Mouse (Mus musculus): Measurements from ENCODE around the gene Mfsd6. TPM values are rescaled to one million over a fixed set of nuclear protein-coding genes. Genes with fewer than 3 reads are reported as not detected.

Mfsd6 gene
- polyA plus RNA-seq (2012; ENCODE audit: low replicate concordance), result 4.6 and 11.9 TPM in 2 replicates

DNA sequence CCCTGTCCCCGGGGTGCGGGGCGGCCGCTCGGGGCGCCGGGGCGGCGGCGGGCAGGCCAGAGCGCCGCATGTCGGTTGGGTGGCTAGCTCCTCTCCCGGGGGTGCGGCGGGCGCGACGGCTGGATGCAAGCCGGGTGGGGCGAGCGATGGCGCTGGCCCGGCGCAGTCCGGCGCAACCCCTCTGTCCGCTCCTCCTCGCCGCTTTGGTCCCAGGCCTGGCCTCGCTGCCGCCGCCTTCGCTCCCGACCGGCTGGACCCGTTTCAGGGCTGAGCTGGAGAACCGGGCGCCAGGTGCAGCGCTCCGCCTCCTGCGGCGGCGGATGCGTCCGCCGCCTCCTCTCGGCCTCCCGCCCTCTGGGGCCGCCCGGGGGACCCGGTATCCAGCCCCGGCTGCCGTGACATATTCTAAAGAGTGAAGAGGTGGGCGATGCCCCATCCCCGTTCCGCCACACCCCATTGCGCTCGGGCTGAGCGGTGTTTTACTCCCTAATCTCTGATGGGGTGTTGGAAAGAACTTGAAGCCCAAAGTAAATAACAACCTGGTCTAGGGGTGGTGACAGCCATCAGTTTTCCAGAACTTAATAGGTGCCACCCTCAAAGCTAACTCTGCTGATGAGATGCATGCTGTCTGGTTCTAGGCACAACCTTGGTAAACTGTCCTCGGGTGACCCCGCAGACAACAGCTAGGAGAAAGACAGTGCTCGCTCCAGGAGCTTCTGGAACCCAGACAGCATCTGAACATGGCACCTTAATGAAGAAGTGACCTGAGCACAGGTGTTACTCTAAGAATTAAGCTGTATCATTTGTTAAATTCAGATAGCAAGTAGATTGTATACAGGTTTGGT, at the start of gene Mfsd6:
Gene Mfsd6 (minus strand): TSS at position 407 of the 845 bp plus-strand sequence.

DNA sequence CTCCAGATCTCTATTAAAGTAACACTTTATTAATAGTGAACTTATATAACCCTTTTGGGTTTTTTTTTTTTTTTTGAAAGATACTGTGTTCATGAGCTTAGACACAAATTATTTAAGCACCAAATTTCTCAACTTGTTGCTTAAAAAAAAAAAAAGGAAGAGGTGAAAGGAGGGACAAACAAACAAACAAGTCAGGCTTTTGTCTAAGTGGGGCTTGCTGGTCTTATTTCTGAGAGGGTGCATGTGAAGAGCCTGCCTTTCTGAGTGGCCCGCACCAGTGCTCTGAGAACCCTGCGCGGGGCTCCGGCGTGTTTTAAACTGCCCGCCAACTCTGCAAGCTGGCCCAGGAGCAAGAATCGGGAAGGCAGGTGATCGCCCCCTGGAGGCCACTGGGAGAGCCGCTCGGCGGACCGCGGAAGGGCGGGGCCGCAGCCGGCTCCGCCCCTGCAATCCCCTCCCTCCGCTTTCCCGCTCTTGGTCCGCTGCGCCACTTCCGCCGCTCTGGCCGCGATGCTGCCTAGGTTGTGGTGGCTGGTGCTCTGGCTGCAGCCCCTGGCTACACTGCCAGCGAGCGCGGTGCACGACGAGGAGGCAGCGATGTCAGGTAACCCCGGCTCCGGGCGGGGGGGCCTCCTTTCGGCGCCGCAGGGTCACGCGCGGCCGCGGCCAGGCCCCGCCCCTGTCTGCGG, 96.9 kb downstream of the Mfsd6 start, which contains the start of gene Nemp2:
Gene Nemp2 (plus strand): TSS at position 456 of the 689 bp plus-strand sequence.

Other genes starting within 250 kb of the Mfsd6 start
- 50.1 and 88.9 TPM in 2 replicates for gene Nab1, start 226.8 kb downstream of the Mfsd6 start, polyA plus RNA-seq (2012; ENCODE audit: low replicate concordance)
- 4.4 and 6.2 TPM in 2 replicates for gene Nemp2, start 96.8 kb downstream of the Mfsd6 start, polyA plus RNA-seq (2012; ENCODE audit: low replicate concordance)
- 2.4 and 2.5 TPM in 2 replicates for gene Inpp1, start 90.2 kb upstream of the Mfsd6 start, polyA plus RNA-seq (2012; ENCODE audit: low replicate concordance)
- gene Hibch, start 117.5 kb upstream of the Mfsd6 start, polyA plus RNA-seq (2012; ENCODE audit: low replicate concordance), result 0.42 and 0.51 TPM in 2 replicates